Mouse (Mus musculus) lung, postnatal 0 days (tissue): ENCODE measurements around the gene Fam189a1.

Experiments
- CTCF ChIP-seq: IDR thresholded peaks from 2 replicates; pipeline ENCODE4 v1.5.1; 2016; ENCODE audit warnings: antibody characterized with exemption, mild to moderate bottlenecking
- EP300 ChIP-seq: IDR thresholded peaks from 2 replicates; pipeline ENCODE4 v1.6.1; 2016; ENCODE audit warnings: antibody characterized with exemption, mild to moderate bottlenecking, control low read depth

DNA sequence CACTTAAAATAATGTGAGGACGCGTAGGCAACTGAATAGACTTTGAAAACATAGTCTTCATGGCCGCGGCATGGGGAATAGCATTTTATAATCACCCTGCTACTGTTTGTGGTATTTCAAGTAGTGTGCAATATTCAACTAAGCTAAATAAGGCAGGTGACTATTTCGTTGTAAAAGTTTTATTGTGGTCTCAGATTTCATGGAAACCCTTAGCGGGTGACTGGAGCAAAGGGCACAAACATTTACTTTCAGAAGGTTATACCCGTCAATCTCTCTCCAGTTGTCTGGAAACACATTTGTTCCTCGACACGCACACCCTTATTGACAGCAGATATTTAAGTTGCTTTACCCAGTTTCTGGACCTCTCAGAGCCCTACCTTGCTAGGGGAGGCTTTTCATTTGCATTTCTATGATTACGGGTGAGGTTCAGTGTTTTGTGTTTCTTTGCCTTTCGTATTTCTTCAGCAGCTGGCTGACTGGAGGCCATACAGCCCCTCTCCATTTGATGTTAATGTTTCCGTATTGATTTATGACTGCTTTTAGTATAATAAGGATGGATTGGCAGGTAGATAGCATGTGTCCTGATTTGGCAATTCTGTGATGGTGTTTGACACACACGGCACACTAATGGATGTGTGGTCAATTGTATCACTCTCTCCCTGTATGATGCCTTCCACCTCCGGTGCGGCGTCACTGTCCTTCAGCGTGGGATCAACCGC, 107.0 kb downstream of the Fam189a1 start:
- TF ChIP-seq CTCF (no peak), EP300 (no peak)
